Mouse (Mus musculus) limb, embryonic 10.5 days (tissue): ENCODE data around the gene Osbpl11. TPM values are rescaled to one million over a fixed set of nuclear protein-coding genes. Genes with fewer than 3 reads are reported as not detected.

Source experiments
- DNase-seq: peaks from one replicate; pipeline ENCODE4 v3.0.0-alpha.2; 2017; ENCODE audit warnings: low spot score
- H3K27ac ChIP-seq: fragments of 300-500 bp; sonication (generic); 2 replicates; pipeline ENCODE4 v1.5.1; 2016; ENCODE audit warnings: mild to moderate bottlenecking
- H3K27me3 ChIP-seq: fragments of 300-500 bp; sonication (generic); 2 replicates; pipeline ENCODE4 v1.6.1; 2016; ENCODE audit warnings: low read depth, mild to moderate bottlenecking; ENCODE audit not compliant: poor library complexity, severe bottlenecking
- H3K36me3 ChIP-seq: fragments of 300-500 bp; sonication (generic); 2 replicates; pipeline ENCODE4 v1.6.1; 2016; ENCODE audit warnings: mild to moderate bottlenecking, moderate library complexity
- H3K4me1 ChIP-seq: fragments of 300-500 bp; sonication (generic); 2 replicates; pipeline ENCODE4 v1.6.1; 2016
- H3K4me3 ChIP-seq: fragments of 300-500 bp; sonication (generic); 2 replicates; pipeline ENCODE4 v1.5.1; 2016; ENCODE audit warnings: mild to moderate bottlenecking, moderate library complexity
- H3K9me3 ChIP-seq: fragments of 300-500 bp; sonication (generic); replicated peaks from 2 replicates; pipeline ENCODE4 v1.6.1; 2016; ENCODE audit warnings: mild to moderate bottlenecking
- WGBS: fragments of 180-500 bp; shearing (Covaris S2); methylation state at CpG from one replicate; pipeline ENCODE4 v1.1.7; 2016; 5-methylcytosine and 5-hydroxymethylcytosine counted together
- polyA plus RNA-seq: library from polyadenylated mRNA; unstranded; fragments of >200 nt; fragmentation: Nextera tagmentation; extraction: Ambion mirVana; gene quantifications from 2 replicates; pipeline ENCODE4 v1.2.1, GENCODE M21; 2016

Osbpl11 gene
- polyA plus RNA-seq, 1 experiment from 2014 or later: 24.8 TPM

DNA sequence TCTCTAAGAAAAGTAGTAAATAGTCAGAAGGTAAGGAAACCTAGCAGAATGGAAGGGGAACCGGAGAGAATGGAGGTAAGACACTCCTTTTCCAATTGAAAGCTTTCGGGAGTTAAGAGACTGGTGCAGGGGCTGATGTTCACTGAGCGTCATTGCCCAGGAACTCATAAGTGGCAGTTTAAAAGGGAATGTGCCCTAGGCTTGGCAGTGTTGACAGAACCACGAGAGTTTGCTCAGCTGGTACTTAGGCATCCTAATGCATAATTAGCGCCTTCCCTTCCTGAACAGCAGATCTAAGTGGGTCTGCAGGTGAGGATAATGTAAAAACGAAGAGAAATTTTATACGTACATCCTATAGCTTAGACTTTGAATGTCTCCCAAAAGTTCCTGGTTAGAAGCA lies 70.7 kb downstream of the Osbpl11 start:
- H3K36me3 ChIP-seq: peaks cover 15% of the 10 kb centered on the region
- no peak for DNase-seq
- H3K4me1 ChIP-seq: peaks cover 9% of the 10 kb centered on the region
- no peak overlapping the region for H3K4me3 ChIP-seq
- no peak overlapping the region for H3K27ac ChIP-seq
- WGBS: 86% methylated on average over 7 of the region's 7 CpGs
- H3K27me3 ChIP-seq: no peaks in the 10 kb centered on the region
- H3K9me3 ChIP-seq: no peaks in the 10 kb centered on the region

DNA sequence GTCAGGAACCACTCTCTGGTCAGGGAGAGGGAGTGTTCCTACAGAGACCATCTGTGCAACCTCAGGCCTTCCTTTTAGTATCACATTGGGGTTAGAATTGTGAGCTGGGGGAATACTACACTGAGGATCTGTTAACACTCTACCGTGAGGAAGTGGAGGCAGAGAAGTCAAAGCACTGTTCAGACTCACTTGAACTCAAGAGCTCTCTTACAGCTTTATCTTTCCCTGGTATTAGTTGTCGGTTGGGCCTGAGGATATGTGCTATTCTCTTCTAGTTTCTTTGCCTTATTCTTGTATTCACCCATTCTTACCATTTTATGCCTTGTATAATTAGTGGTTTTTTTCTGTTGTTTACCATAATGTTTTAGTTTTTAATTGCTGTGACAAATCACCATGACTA lies 73.7 kb downstream of the Osbpl11 start:
- no peaks in the 10 kb centered on the region for H3K9me3 ChIP-seq
- no peak overlapping the region for H3K4me3 ChIP-seq
- H3K36me3 ChIP-seq: peaks cover 14% of the 10 kb centered on the region
- DNase-seq: no peak
- no peaks in the 10 kb centered on the region for H3K4me1 ChIP-seq
- H3K27ac ChIP-seq: no peak overlapping the region
- WGBS: 91% methylated on average over 2 of the region's 2 CpGs
- H3K27me3 ChIP-seq: no peaks in the 10 kb centered on the region

GRCm38 (mm10) chr16:33259824-33260223 lies 75.0 kb downstream of the Osbpl11 start:
- DNase-seq: no peak
- Histone ChIP-seq H3K4me1 (no peaks in the 10 kb centered on the region), H3K4me3 (no peak overlapping the region), H3K36me3 (peaks cover 26% of the 10 kb centered on the region), H3K9me3 (no peaks in the 10 kb centered on the region), H3K27me3 (no peaks in the 10 kb centered on the region), H3K27ac (no peak overlapping the region)
- WGBS: 83% methylated on average over 3 of the region's 3 CpGs

- no peaks in the 10 kb centered on the region for H3K4me1 ChIP-seq
- peaks cover 36% of the 10 kb centered on the region for H3K36me3 ChIP-seq
- H3K27me3 ChIP-seq: no peaks in the 10 kb centered on the region
- 92% methylated on average over 8 of the region's 8 CpGs for WGBS
- H3K4me3 ChIP-seq: no peak overlapping the region
- no peaks in the 10 kb centered on the region for H3K9me3 ChIP-seq
- DNase-seq: no peak
- no peak overlapping the region for H3K27ac ChIP-seq
These were observed 76.0 kb downstream of the Osbpl11 start for GRCm38 (mm10) chr16:33260825-33261224.

- H3K4me1 ChIP-seq: no peaks in the 10 kb centered on the region
- WGBS: 88% methylated on average over 2 of the region's 2 CpGs
- H3K36me3 ChIP-seq: peaks cover 44% of the 10 kb centered on the region
- no peak for DNase-seq
- H3K27me3 ChIP-seq: no peaks in the 10 kb centered on the region
- H3K27ac ChIP-seq: no peak overlapping the region
- H3K9me3 ChIP-seq: no peaks in the 10 kb centered on the region
- H3K4me3 ChIP-seq: no peak overlapping the region
These were observed 76.8 kb downstream of the Osbpl11 start for GRCm38 (mm10) chr16:33261584-33262061.

DNA sequence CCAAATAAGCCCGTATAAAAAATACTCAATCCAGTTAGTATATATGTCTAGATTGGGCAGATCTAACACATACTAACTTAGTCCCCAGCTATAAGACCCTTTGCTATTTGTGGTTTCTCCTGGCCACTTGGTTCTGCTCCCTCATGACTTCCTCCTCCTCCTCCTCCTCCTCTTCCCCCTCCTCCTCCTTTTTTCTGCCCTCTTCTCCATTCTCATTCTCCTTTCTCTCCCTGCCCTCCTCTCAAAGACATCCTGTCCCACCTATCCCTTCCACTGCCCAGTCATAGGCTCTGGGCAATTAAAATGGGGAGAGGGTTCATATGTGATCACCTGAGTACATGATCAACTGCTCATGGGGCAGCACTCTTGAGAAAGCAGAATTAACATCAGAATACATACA lies 77.2 kb downstream of the Osbpl11 start:
- Histone ChIP-seq H3K27ac (no peak overlapping the region), H3K27me3 (no peaks in the 10 kb centered on the region), H3K4me3 (no peak overlapping the region), H3K36me3 (peaks cover 48% of the 10 kb centered on the region), H3K4me1 (no peaks in the 10 kb centered on the region), H3K9me3 (no peaks in the 10 kb centered on the region)
- no peak for DNase-seq
- 83% methylated on average over 1 of the region's 1 CpGs for WGBS

DNA sequence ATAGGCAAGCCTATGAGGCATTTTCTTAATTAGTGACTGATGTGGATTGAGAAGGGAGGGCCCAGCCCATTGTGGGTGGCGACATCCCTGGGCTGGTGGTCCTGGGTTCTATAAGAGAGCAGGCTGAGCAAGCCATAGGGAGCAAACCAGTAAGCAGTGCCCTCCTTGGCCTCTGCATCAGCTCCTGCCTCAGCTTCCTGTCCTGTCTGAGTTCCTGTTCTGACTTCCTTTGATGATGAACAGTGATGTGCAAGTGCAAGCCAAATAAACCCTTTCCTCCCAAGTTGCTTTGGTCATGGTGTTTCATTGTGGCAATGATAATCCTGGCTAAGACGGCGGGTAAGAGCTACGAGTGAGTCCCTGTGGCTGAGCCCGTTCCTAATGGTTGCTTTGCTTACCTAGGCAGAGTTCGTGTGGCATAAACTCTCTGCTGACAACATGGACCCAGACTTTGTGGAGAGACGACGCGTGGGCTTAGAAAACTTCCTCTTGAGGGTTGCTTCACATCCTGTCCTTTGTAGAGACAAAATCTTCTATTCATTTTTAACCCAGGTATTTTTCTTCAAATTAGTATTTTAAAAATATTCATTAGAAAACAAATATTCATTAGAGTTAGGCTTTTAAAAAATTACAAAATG lies 82.9 kb downstream of the Osbpl11 start:
- Histone ChIP-seq H3K4me1 (no peaks in the 10 kb centered on the region), H3K9me3 (no peaks in the 10 kb centered on the region), H3K4me3 (no peak overlapping the region), H3K27me3 (no peaks in the 10 kb centered on the region), H3K36me3 (peaks cover 85% of the 10 kb centered on the region), H3K27ac (no peak overlapping the region)
- DNase-seq: no peak
- 94% methylated on average over 9 of the region's 9 CpGs for WGBS

DNA sequence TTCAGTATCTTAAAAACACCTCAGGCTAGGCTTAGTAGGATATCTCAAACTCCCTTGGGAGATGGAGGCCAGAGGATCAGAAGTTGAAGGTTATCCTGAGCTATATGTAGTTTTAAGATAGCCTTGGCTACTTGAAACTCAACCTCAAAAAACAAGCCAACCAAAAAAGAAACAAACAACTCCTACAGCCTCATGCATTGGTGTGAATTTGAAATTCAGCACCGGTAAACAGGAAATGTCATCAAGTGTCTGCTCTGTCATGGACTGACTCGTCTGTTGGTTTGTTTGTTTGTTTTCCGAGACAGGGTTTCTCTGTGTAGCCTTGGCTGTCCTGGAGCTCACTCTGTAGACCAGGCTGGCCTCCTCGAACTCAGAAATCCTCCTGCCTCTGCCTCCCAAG lies 87.0 kb downstream of the Osbpl11 start:
- H3K4me1 ChIP-seq: no peaks in the 10 kb centered on the region
- peaks cover 79% of the 10 kb centered on the region for H3K36me3 ChIP-seq
- WGBS: 91% methylated on average over 4 of the region's 4 CpGs
- no peaks in the 10 kb centered on the region for H3K27me3 ChIP-seq
- H3K27ac ChIP-seq: no peak overlapping the region
- DNase-seq: no peak
- no peak overlapping the region for H3K4me3 ChIP-seq
- no peaks in the 10 kb centered on the region for H3K9me3 ChIP-seq

- H3K9me3 ChIP-seq: no peaks in the 10 kb centered on the region
- no peak for DNase-seq
- no peaks in the 10 kb centered on the region for H3K27me3 ChIP-seq
- H3K27ac ChIP-seq: no peak overlapping the region
- no peaks in the 10 kb centered on the region for H3K4me1 ChIP-seq
- no peak overlapping the region for H3K4me3 ChIP-seq
- peaks cover 88% of the 10 kb centered on the region for H3K36me3 ChIP-seq
- WGBS: 82% methylated on average over 1 of the region's 1 CpGs
These were observed 98.2 kb downstream of the Osbpl11 start for GRCm38 (mm10) chr16:33283079-33283478.

GRCm38 (mm10) chr16:33288536-33288935 lies 103.7 kb downstream of the Osbpl11 start:
- WGBS: 75% methylated on average over 9 of the region's 9 CpGs

DNA sequence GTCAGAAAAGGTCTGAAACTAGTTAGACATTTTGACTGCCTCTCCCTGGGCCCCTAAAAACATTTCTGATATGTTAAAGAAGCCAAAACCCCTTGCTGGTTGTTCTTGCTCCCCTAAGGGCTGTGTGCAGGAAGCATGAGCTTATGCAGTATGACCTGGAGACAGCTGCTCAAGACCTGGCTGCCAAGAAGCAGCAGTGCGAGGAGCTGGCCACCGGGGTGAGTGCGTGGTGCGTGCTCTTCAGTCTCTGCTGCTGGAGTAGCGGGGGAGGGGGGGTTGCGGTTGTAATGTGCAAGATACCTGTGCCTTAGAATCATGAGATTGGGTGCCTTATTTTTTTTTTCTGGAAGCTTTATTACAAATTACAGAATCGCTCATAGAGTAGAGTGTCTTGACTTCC lies 105.1 kb downstream of the Osbpl11 start:
- DNase-seq: no peak
- Histone ChIP-seq H3K4me3 (no peak overlapping the region), H3K27me3 (no peaks in the 10 kb centered on the region), H3K27ac (no peak overlapping the region), H3K36me3 (peaks cover 99% of the 10 kb centered on the region), H3K4me1 (no peaks in the 10 kb centered on the region), H3K9me3 (no peaks in the 10 kb centered on the region)
- WGBS: 90% methylated on average over 7 of the region's 7 CpGs

More at GRCm38 (mm10) chr16:33288536-33288935, 103.7 kb downstream of the Osbpl11 start:
- peaks cover 95% of the 10 kb centered on the region for H3K36me3 ChIP-seq
- no peaks in the 10 kb centered on the region for H3K27me3 ChIP-seq
- no peaks in the 10 kb centered on the region for H3K4me1 ChIP-seq
- H3K4me3 ChIP-seq: no peak overlapping the region
- DNase-seq: no peak
- no peak overlapping the region for H3K27ac ChIP-seq
- no peaks in the 10 kb centered on the region for H3K9me3 ChIP-seq

- Histone ChIP-seq H3K4me3 (no peak overlapping the region), H3K36me3 (peaks cover 100% of the 10 kb centered on the region), H3K4me1 (no peaks in the 10 kb centered on the region), H3K27me3 (no peaks in the 10 kb centered on the region), H3K9me3 (no peaks in the 10 kb centered on the region), H3K27ac (no peak overlapping the region)
- WGBS: 97% methylated on average over 7 of the region's 7 CpGs
- no peak for DNase-seq
These were observed 107.4 kb downstream of the Osbpl11 start for GRCm38 (mm10) chr16:33292241-33292640.
